In genomic region chr11:58519756-58520155, GRCm38 (mm10) we compare ENCODE assay signal across 17 mouse cellular contexts. TPM values are rescaled to one million over a fixed set of nuclear protein-coding genes. Genes with fewer than 3 reads are reported as not detected.
DNase-seq lines count a peak whose midpoint lies in the region; TF ChIP-seq lines count a peak whose summit lies in the region.
"Not testable (repeated sequence)": the region's sequence is repeated elsewhere in the genome, so short reads cannot be mapped to it uniquely, and the experiment has no call there.
"Had no signal": no experiment of that assay in that cellular context is flagged by ENCODE, and none has a peak within 500 bp of the region (broad histone marks: within the 10 kb centered on the region; RNA-seq: fewer than 3 reads in every experiment).

No protein-coding gene starts in this region.

- not testable (repeated sequence) for H3K36me3 ChIP-seq in kidney, adult 2 months (ENCODE audit: control insufficient read depth, insufficient read depth, low read length)

- H3K27me3 ChIP-seq in kidney, adult 2 months (replicated peaks; ENCODE audit: control insufficient read depth, insufficient read depth, low read length) = not testable (repeated sequence)

- not testable (repeated sequence) for H3K4me1 ChIP-seq in kidney, adult 2 months (ENCODE audit: control insufficient read depth, insufficient read depth, low read length)

- not testable (repeated sequence) for TF ChIP-seq POLR2A in kidney, adult 2 months (IDR thresholded peaks at IDR 0.05; ENCODE audit: low read depth, low read length)

- not testable (repeated sequence) for TF ChIP-seq CTCF in kidney, adult 2 months (conservative IDR thresholded peaks at IDR 0.05; ENCODE audit: insufficient read depth, insufficient read length, low read depth, low read length); left cerebral cortex, adult 2 months (IDR thresholded peaks at IDR 0.05)

- 92% methylated on average over 9 of the region's 9 CpGs for WGBS in kidney, adult 2 months

- intact Hi-C loops in left cerebral cortex, adult 2 months (cut with DNase I) = not testable (repeated sequence)

- DNase-seq in adrenal gland, postnatal 10 days = peak; percentile 9
- peak; percentile 8 to 23 for DNase-seq in cerebellum, postnatal 25 days
- DNase-seq in heart, adult 11 months = peak; percentile 96
- DNase-seq in kidney, adult 2 months = peak; percentile 16
- peak; percentile 24 to 30 for DNase-seq in left cerebral cortex, adult 2 months (ENCODE audit: extremely low spot score in 1 of 2, low spot score in 2 of 2)
- DNase-seq in ovary, adult 18-20 months (ENCODE audit: low spot score) = peak; percentile 20
- DNase-seq in spleen, postnatal 36 days (ENCODE audit: low spot score in 2 of 2) = peak; percentile 14 to 17
- peak; percentile 14 for DNase-seq in urinary bladder, postnatal 14 days (ENCODE audit: low spot score)

- H3K27ac ChIP-seq in kidney, adult 2 months (ENCODE audit: insufficient read depth, low read depth, low read length); left cerebral cortex, adult 2 months: not testable (repeated sequence)

- H3K4me3 ChIP-seq in kidney, adult 2 months (ENCODE audit: insufficient read depth, low read depth, low read length); left cerebral cortex, adult 2 months: not testable (repeated sequence)

RNA-seq across cellular contexts. Expression of gene Olfr330, which starts 14.9 kb away (rescaled TPM):
- total RNA-seq in adrenal gland, postnatal 10 days (2021) = not detected
- polyA plus RNA-seq in kidney, adult 2 months (2012; rRNA removed) = not detected in 2 replicates
- total RNA-seq in left cerebral cortex, adult 2 months (2021) = not detected
- total RNA-seq: layer of hippocampus, postnatal 36 days had no signal
- polyA plus RNA-seq: embryonic facial prominence, embryonic 13.5 days; forebrain, embryonic 12.5 days; gonadal fat pad, adult 2 months; hindbrain, embryonic 11.5 days; intestine, embryonic 16.5 days; lung, postnatal 0 days; midbrain, embryonic 14.5 days; neural tube, embryonic 11.5 days had no signal

RNA-seq across cellular contexts. Expression of gene Olfr331, which starts 17.4 kb away (rescaled TPM):
- total RNA-seq in adrenal gland, postnatal 10 days (2021) = not detected
- not detected in 2 replicates for polyA plus RNA-seq in kidney, adult 2 months (2012; rRNA removed)
- not detected for total RNA-seq in left cerebral cortex, adult 2 months (2021)
- total RNA-seq: layer of hippocampus, postnatal 36 days had no signal
- polyA plus RNA-seq: embryonic facial prominence, embryonic 13.5 days; forebrain, embryonic 12.5 days; gonadal fat pad, adult 2 months; hindbrain, embryonic 11.5 days; intestine, embryonic 16.5 days; lung, postnatal 0 days; midbrain, embryonic 14.5 days; neural tube, embryonic 11.5 days had no signal

RNA-seq across cellular contexts. Expression of gene Olfr329-ps, which starts 26.5 kb away (rescaled TPM):
- total RNA-seq in adrenal gland, postnatal 10 days (2021) = not detected
- polyA plus RNA-seq in kidney, adult 2 months (2012; rRNA removed) = not detected in 2 replicates
- total RNA-seq in left cerebral cortex, adult 2 months (2021) = not detected
- total RNA-seq: layer of hippocampus, postnatal 36 days had no signal
- polyA plus RNA-seq: embryonic facial prominence, embryonic 13.5 days; forebrain, embryonic 12.5 days; gonadal fat pad, adult 2 months; hindbrain, embryonic 11.5 days; intestine, embryonic 16.5 days; lung, postnatal 0 days; midbrain, embryonic 14.5 days; neural tube, embryonic 11.5 days had no signal

RNA-seq across cellular contexts. Expression of gene Olfr332, which starts 27.4 kb away (rescaled TPM):
- total RNA-seq in adrenal gland, postnatal 10 days (2021) = not detected
- polyA plus RNA-seq in kidney, adult 2 months (2012; rRNA removed) = not detected in 2 replicates
- not detected for total RNA-seq in left cerebral cortex, adult 2 months (2021)
- total RNA-seq: layer of hippocampus, postnatal 36 days had no signal
- polyA plus RNA-seq: embryonic facial prominence, embryonic 13.5 days; forebrain, embryonic 12.5 days; hindbrain, embryonic 11.5 days; intestine, embryonic 16.5 days; lung, postnatal 0 days; midbrain, embryonic 14.5 days; neural tube, embryonic 11.5 days had no signal

RNA-seq across cellular contexts. Expression of gene Olfr328, which starts 35.7 kb away (rescaled TPM):
- total RNA-seq in adrenal gland, postnatal 10 days (2021) = not detected
- not detected in 2 replicates for polyA plus RNA-seq in kidney, adult 2 months (2012; rRNA removed)
- under 1 TPM; 0.12 to 0.27 TPM for total RNA-seq in left cerebral cortex, adult 2 months (2021)
- polyA plus RNA-seq: forebrain, embryonic 12.5 days; gonadal fat pad, adult 2 months; lung, postnatal 0 days; midbrain, embryonic 14.5 days; neural tube, embryonic 11.5 days had no signal

Comparison
In these comparisons a context has a peak if more than half of its experiments do, and no peak if none do; other contexts are left out.
1. DNase-seq: peak in every context shown above with its lines; median percentile 96 in heart, adult 11 months; 27 in left cerebral cortex, adult 2 months; 20 in ovary, adult 18-20 months; 16 in kidney, adult 2 months; 16 in cerebellum, postnatal 25 days; 16 in spleen, postnatal 36 days; 14 in urinary bladder, postnatal 14 days; 9 in adrenal gland, postnatal 10 days.